Mouse (Mus musculus) ES-E14 (cell line): ENCODE results near the gene Gpr183. TPM values are rescaled to one million over a fixed set of nuclear protein-coding genes. Genes with fewer than 3 reads are reported as not detected.

ENCODE experiments used
- DNase-seq: peaks from one replicate; pipeline ENCODE4 v3.0.0-alpha.2; 2013; ENCODE audit warnings: low read depth, low spot score
- H3K27ac ChIP-seq: 2 replicates; pipeline ENCODE4 v1.5.1; 2012; ENCODE audit warnings: low read depth, mild to moderate bottlenecking, low read length, moderate library complexity, mixed read lengths; ENCODE audit not compliant: poor library complexity, insufficient read depth, severe bottlenecking
- H3K36me3 ChIP-seq: 2 replicates; pipeline ENCODE4 v1.6.1; 2012; ENCODE audit warnings: mild to moderate bottlenecking, low read length, moderate library complexity, mixed read lengths; ENCODE audit not compliant: control insufficient read depth, poor library complexity, insufficient read depth, severe bottlenecking
- H3K4me1 ChIP-seq, 2 experiments: fragments of 150-350 bp in 1 of 2; sonication (generic) in 1 of 2; 2 replicates each; pipeline ENCODE4 v1.6.1; 2012; ENCODE audit warnings: low read length in 2 of 2, mild to moderate bottlenecking in 1 of 2, mixed read lengths in 1 of 2; ENCODE audit not compliant: control insufficient read depth in 2 of 2, insufficient read depth in 2 of 2, poor library complexity in 1 of 2
- H3K4me3 ChIP-seq, 2 experiments: fragments of 150-350 bp in 1 of 2; sonication (generic) in 1 of 2; 2 replicates each; pipeline ENCODE4 v1.5.1; 2012; ENCODE audit warnings: low read length in 2 of 2, low read depth in 1 of 2, mild to moderate bottlenecking in 1 of 2, mixed read lengths in 1 of 2; ENCODE audit not compliant: insufficient read depth in 1 of 2, poor library complexity in 1 of 2, severe bottlenecking in 1 of 2
- H3K9ac ChIP-seq: 2 replicates; pipeline ENCODE4 v1.6.1; 2012; ENCODE audit warnings: low read depth, mild to moderate bottlenecking, low read length, mixed read lengths; ENCODE audit not compliant: poor library complexity, insufficient read depth, severe bottlenecking
- H3K9me3 ChIP-seq: fragments of 150-350 bp; sonication (generic); 2 replicates; pipeline ENCODE4 v1.6.1; 2012; ENCODE audit warnings: low read depth, mild to moderate bottlenecking, low read length; ENCODE audit not compliant: control insufficient read depth, insufficient read depth
- CHD2 ChIP-seq: IDR thresholded peaks from 2 replicates; pipeline ENCODE4 v1.6.1; 2014; ENCODE audit warnings: mild to moderate bottlenecking, low read depth, low read length, inconsistent platforms
- HCFC1 ChIP-seq: IDR thresholded peaks from 2 replicates; pipeline ENCODE4 v1.6.1; 2012; ENCODE audit warnings: low read length, inconsistent platforms, borderline replicate concordance; ENCODE audit not compliant: insufficient read depth
- MAFK ChIP-seq: IDR thresholded peaks from 2 replicates; pipeline ENCODE4 v1.6.1; 2014; ENCODE audit warnings: mild to moderate bottlenecking, low read depth, low read length, inconsistent platforms; ENCODE audit not compliant: insufficient read depth
- ZC3H11A ChIP-seq: IDR thresholded peaks from 2 replicates; pipeline ENCODE4 v1.6.1; 2012; ENCODE audit warnings: low read depth, mild to moderate bottlenecking, inconsistent platforms, low read length, borderline replicate concordance
- ZNF384 ChIP-seq: IDR thresholded peaks from 2 replicates; pipeline ENCODE4 v1.6.1; 2012; ENCODE audit warnings: low read depth, low read length, inconsistent platforms
- in situ Hi-C, 2 experiments: fragments of 600-800 bp; cut with MboI; formaldehyde crosslinking; loops; one replicate each; pipeline ENCODE4 v1.15.1; 2025; ENCODE audit warnings: low sequenced_read_pairs in 2 of 2, inconsistent platforms in 1 of 2; ENCODE audit not compliant: unreplicated experiment in 2 of 2
- total RNA-seq: library from RNA; depleted of rRNA; stranded (reverse); fragments of 300-350 nt; gene quantifications from 2 replicates; pipeline ENCODE4 v1.2.3, GENCODE M21; 2012

The Gpr183 gene
- total RNA-seq, 1 experiment = 0.45 TPM

GRCm38 (mm10) chr14:121934597-121934946 is 30.4 kb downstream of the Gpr183 start:
- Histone ChIP-seq H3K9ac (no peak overlapping the region), H3K9me3 (no peaks in the 10 kb centered on the region), H3K27ac (no peak overlapping the region), H3K4me3 (no peak overlapping the region), H3K36me3 (no peaks in the 10 kb centered on the region; the same call in 1 of the 2 replicates), H3K4me1 (peaks cover 4 to 8% of the 10 kb centered on the region in 2 experiments; a peak in 2 of 4 replicates)
- DNase-seq = no peak
- no peak for TF ChIP-seq HCFC1
- TF ChIP-seq MAFK = no peak
- in situ Hi-C loops = no loop called here

- no peak overlapping the region for H3K27ac ChIP-seq
- H3K4me1 ChIP-seq = peaks cover 4 to 8% of the 10 kb centered on the region in 2 experiments; a peak in 2 of 4 replicates
- in situ Hi-C loops = no loop called here
- H3K4me3 ChIP-seq = no peak overlapping the region
- DNase-seq = no peak
- H3K9ac ChIP-seq = no peak overlapping the region
- H3K36me3 ChIP-seq = no peaks in the 10 kb centered on the region; the same call in 1 of the 2 replicates
- TF ChIP-seq MAFK (no peak), CHD2 (no peak), ZC3H11A (no peak), HCFC1 (no peak), ZNF384 (no peak)
- H3K9me3 ChIP-seq = no peaks in the 10 kb centered on the region
Observed at GRCm38 (mm10) chr14:121933906-121934596, 30.9 kb downstream of the Gpr183 start.

GRCm38 (mm10) chr14:121932180-121932579 is 32.8 kb downstream of the Gpr183 start:
- Histone ChIP-seq H3K36me3 (no peaks in the 10 kb centered on the region; the same call in 1 of the 2 replicates), H3K4me1 (peaks cover 6 to 8% of the 10 kb centered on the region in 2 experiments; a peak in 2 of 4 replicates), H3K27ac (no peak overlapping the region), H3K9me3 (no peaks in the 10 kb centered on the region), H3K9ac (no peak overlapping the region), H3K4me3 (no peak overlapping the region)
- DNase-seq = no peak
- in situ Hi-C loops = no loop called here
- TF ChIP-seq HCFC1 (no peak), MAFK (no peak), ZNF384 (no peak), CHD2 (no peak), ZC3H11A (no peak)

- in situ Hi-C loops = no loop called here
- no peaks in the 10 kb centered on the region; the same call in 1 of the 2 replicates for H3K36me3 ChIP-seq
- TF ChIP-seq CHD2 = no peak
- TF ChIP-seq HCFC1 = no peak
- no peak for TF ChIP-seq ZNF384
- no peak for TF ChIP-seq MAFK
- TF ChIP-seq ZC3H11A = no peak
- H3K9me3 ChIP-seq = no peaks in the 10 kb centered on the region
- H3K4me3 ChIP-seq = no peak overlapping the region
- H3K4me1 ChIP-seq = peaks cover 6 to 8% of the 10 kb centered on the region in 2 experiments; a peak in 2 of 4 replicates
- no peak overlapping the region for H3K27ac ChIP-seq
- DNase-seq = peak; percentile 42
- H3K9ac ChIP-seq = no peak overlapping the region
Observed at GRCm38 (mm10) chr14:121931594-121931993, 33.4 kb downstream of the Gpr183 start.
